Mouse (Mus musculus): ENCODE results near the gene Crygs. TPM values are rescaled to one million over a fixed set of nuclear protein-coding genes. Genes with fewer than 3 reads are reported as not detected.
A peak's percentile ranks its signal among the peaks of the same experiment; 100 is the strongest.

Gene Crygs
- not detected in 2 replicates for polyA plus RNA-seq (2012; rRNA removed)

GRCm38 (mm10) chr16:22811477-22811876 is at the start of gene Crygs:
Gene Crygs (minus strand): TSS chr16:22811577.
- no peak for DNase-seq (ENCODE audit: low read depth)

DNA sequence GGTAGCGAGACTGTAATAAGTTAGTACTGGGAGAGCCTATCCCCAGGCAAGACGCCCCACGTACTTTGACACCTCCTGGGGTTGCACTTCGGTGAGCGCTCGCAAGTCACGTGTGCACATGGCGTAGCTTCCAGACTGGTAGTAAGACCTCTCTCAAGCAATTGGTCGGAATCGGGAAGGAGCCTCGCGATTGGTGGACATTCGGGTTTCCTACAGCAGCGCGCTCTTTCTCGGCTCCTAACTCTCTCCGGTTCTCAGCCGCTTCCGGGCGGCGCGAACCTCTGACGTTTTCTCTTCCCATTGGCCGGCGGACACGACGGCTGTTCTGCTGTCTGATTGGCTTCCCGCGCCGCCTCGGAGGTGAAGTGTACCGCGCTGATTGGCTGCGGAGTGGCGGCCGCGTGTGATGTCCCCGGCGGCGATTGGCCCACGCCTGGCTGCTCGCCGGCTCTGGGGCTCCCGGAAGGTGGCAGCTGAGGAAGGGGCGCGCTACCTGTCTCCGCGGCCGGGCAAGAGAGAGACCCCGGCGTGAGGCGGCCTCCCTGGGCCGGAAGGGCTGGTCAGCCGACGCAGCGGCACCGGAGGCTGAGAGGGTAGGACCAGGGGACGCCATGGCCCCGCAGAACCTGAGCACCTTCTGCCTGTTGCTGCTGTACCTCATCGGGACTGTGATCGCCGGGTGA is 46.2 kb upstream of the Crygs start, which contains the start of the genes Tbccd1 and Dnajb11:
Gene Tbccd1 (minus strand): TSS at position 239 of the 683 bp plus-strand sequence.
Gene Dnajb11 (plus strand): TSS at position 415 of the 683 bp plus-strand sequence.
- DNase-seq (ENCODE audit: low read depth): peak; percentile 92

GRCm38 (mm10) chr16:22856773-22857172 is 45.4 kb upstream of the Crygs start:
- no peak for DNase-seq (ENCODE audit: low read depth)

DNA sequence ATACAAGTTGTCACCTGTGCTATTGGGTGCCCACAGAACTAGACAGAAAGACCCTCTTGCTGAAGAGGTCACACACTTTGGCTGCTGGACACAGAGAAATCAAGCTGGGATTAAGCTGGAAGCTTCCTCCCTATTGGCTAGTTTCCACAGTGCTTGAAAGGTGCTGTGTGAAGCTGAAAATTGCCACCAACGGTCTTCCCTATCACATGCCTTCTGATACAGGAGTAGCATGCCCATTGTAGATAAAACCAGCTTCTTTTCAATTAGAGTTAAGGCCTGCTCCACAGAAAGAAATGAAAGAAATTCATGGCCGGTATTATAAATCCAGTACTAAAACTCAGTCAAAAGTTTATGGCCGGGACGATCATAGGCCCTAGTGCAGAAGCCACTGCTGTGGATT is 41.3 kb upstream of the Crygs start:
- no peak for DNase-seq (ENCODE audit: low read depth)

GRCm38 (mm10) chr16:22848331-22848730 is 37.0 kb upstream of the Crygs start:
- no peak for DNase-seq (ENCODE audit: low read depth)

DNA sequence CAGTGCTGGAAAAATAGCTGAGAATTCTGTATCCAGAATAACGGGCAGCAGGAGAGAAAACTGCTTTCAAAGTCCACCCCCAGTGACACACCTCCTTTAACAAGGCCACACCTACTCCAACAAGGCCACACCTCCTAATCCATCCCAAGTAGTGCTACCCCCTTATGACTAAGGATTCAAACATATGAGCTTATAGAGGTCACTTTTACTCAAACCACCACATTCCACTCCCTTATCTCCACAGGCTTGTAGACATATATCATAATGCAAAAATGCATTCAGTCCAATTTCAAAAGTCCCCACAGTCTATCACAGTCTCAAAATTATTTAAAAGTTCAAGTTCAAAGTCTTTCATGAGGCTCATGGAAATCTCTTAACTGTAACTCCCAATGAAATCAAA is 36.3 kb upstream of the Crygs start:
- DNase-seq (ENCODE audit: low read depth): no peak

DNA sequence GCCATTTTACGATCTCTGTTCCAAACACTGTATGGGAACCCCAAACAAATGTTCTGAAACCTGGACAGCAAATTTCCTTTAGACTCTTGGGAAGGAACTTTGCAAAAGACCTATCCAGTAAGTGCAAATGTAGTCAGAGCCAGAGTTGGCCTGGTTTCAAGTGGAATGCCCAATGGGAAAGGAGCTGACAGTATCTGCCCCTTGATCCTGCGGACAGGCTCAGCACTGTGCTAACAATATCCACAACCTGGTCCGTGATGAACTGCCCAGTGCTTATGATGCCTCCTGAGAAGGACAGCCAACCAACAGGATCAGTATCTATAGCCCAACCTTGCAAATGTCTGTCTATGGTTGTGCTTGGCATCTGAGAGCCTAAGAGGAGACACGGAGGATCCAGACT is 34.1 kb upstream of the Crygs start:
- DNase-seq (ENCODE audit: low read depth): no peak

DNA sequence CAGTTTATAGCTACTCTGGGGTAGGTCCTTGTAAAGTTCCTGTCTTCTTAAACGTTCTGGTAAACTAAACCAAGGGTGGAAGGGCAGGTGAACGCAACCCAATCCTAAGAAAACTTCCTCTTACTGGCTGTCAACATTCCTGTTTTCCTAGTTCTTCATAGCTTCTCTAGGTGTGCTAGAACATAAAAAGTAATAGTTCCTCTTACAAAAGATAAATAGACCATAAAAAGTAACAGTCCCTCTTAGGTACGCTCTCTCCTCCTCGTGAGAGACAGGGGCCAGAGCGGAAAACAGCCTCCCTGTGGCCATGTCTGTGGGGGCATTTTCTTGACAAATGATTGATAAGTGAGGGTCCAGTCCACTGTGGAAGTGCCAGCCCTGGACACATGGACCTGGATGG is 33.5 kb upstream of the Crygs start:
- DNase-seq (ENCODE audit: low read depth): no peak

DNA sequence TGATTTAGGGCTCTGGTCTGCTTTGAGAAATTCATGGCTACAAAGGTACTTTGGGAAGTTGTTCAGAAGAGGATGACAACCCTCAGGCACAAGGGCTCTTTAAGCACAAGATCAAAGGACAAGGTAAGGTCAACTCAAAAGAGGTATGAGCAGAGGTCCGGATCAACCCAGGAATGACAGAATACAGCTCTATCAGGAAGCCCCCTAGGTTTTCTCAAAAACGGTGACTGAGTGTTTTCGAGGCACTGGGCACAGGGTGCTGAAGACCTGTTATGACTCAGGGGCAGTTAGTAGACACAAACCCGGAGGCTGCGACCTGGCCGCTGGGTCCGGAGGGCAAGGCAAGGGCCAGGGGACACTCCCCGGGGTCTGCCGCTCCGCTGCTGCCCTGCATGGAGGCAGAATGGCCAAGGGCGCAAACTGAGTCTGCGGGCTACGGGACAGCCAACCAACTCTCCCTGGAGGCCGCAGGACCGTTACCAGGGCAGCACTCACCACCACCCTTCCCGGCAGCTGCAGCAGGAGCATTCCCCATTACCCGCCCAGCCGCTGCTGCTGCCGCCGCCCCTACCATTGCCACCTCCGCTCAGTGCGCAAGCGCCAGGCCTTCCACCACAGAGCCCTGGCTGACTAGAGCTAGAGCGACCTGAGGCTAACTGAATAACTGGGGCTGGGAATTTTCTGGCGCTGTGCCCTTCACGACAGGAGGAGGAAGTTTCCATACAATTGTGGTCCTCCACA is 32.9 kb upstream of the Crygs start:
- no peak for DNase-seq (ENCODE audit: low read depth)

- DNase-seq (ENCODE audit: low read depth): no peak
Observed at GRCm38 (mm10) chr16:22842871-22843270, 31.5 kb upstream of the Crygs start.

DNA sequence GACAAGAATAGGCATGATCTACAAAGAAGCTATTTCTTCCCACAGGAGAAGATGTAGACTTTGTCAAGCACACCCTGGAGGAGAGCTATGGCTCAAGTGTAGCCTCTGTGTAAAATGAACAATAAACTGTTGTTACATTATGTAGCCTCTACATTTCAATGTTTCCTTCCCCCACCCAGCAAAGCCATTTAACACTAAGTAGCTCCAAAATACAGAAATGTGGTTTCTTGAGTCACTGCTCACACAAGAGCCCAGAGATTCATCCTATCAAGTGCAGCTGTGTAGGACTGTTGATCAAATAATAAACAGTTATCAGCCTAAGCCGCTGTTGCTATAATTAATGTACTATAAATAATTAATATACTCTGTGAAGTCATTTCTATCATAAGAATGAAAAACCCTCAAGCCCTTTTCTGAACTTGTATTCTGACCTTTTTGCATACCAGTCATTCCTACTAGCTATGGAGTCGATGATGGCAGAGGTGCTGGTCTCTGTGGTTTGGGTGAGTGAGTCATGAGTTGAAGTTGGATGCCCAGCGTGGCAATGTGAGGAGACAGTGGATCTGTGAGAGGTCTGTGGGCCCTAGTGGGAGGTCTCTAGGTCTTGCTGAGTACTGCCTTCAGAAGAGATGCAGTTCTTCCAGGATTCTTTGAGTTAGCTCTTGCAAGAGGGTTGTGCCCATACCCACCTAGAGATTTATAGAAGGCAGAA is 27.9 kb upstream of the Crygs start:
- no peak for DNase-seq (ENCODE audit: low read depth)

- DNase-seq (ENCODE audit: low read depth): no peak
Observed at GRCm38 (mm10) chr16:22832932-22833525, 21.7 kb upstream of the Crygs start.

DNA sequence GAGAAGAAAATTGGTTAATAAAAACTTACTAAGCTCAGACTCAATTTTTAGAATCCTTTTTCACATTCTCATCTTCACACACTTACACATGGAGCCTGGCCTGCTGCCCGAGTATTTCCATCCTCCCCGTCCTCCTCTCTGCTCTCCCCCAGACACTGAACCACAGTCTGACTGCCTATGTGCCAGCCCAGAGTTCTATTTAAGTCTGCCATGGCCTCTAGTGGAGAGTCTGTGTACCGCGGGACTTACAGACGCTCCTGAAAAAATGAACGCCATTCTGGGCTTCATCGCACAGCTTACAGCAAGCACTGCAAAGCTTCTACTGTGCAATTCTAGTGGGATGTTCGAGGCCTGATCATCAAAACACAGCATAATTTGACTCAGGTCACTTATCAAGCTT is 9.4 kb upstream of the Crygs start:
- no peak for DNase-seq (ENCODE audit: low read depth)

- DNase-seq (ENCODE audit: low read depth): no peak
Observed at GRCm38 (mm10) chr16:22807468-22808070, 3.8 kb downstream of the Crygs start.

- no peak for DNase-seq (ENCODE audit: low read depth)
Observed at GRCm38 (mm10) chr16:22802786-22803185, 8.6 kb downstream of the Crygs start.

GRCm38 (mm10) chr16:22800849-22801109 is 10.6 kb downstream of the Crygs start:
- no peak for DNase-seq (ENCODE audit: low read depth)

DNA sequence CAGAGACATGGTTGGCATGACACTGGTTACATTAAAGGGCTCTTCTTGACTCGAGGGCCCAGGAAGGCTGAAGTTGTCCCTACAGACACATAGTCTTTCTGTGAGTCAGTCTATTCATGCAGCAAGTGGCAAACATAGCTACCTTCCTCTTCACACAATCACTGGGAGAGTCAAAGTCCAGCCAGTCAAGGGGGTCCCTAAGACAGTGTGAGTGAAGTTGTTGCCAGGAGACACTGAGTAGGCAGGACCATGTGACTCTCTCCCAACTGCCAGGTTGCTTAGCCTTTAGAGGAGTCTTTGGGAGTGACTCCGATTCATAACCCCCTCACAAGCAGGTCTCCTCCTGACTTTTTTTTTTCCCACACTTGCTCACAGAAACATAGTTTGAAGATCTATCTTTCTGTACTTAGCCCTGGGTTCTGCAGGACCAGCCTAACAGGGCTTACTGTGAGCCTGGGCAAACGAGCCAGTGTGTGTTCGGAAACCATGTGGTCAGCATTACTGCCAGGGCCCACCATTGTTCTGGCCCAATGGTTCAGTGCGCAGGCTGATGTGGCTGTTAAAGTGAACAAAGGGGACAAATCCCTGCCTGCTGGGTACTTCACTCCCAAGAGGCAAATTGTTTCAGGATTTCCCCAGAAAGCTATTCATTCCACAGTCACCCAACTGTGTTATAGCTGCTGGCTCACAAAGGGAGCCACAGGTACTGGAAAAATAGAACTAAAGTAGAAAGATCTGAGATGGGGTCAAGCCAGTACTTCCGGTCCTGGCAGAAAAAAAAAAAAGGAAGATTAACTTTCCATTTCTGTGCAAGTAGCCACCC is 11.1 kb downstream of the Crygs start:
- DNase-seq (ENCODE audit: low read depth): no peak

GRCm38 (mm10) chr16:22798520-22798919 is 12.9 kb downstream of the Crygs start:
- no peak for DNase-seq (ENCODE audit: low read depth)

- no peak for DNase-seq (ENCODE audit: low read depth)
Observed at GRCm38 (mm10) chr16:22797521-22797920, 13.9 kb downstream of the Crygs start.

- no peak for DNase-seq (ENCODE audit: low read depth)
Observed at GRCm38 (mm10) chr16:22795497-22795896, 15.9 kb downstream of the Crygs start.

DNA sequence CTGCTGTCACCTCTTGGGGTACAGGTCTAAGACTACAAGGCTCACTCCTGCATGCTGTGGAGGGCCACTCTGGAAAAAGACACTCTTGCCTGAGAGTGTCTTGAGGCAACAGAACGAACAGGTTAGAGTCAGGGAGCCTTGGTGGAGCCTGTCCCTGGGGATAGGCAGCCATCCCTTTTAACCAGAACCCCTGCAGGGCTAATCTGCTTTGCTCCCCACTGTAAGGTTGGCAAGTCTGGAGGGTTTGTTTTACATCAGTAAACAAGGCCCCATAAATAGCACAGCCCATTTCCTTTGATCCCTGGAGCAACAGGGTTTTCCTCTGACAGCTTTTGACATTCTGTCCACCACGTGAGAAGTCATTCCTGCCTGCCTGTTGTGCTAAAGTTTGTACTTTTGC is 20.1 kb downstream of the Crygs start:
- DNase-seq (ENCODE audit: low read depth): no peak

Data from gonadal fat pad, adult 2 months (tissue).